Mouse (Mus musculus) left cerebral cortex, adult 8-10 months (tissue): ENCODE measurements around the gene Nkain1. TPM values are rescaled to one million over a fixed set of nuclear protein-coding genes. Genes with fewer than 3 reads are reported as not detected.

ENCODE experiments used
- total RNA-seq, 4 experiments: library from RNA; stranded (reverse); gene quantifications; 2 replicates each; pipeline ENCODE4 v1.2.4; 2022

The Nkain1 gene
- total RNA-seq, 4 experiments from 2014 or later: 37.8 to 40.9 (median 39.0) TPM

Other genes with a start within 250 kb of the Nkain1 start
- gene Zcchc17, start 214.2 kb downstream of the Nkain1 start, total RNA-seq: 10 to 100 TPM; 57.2 to 61.5 (median 60.9) TPM
- gene Snrnp40, start 214.0 kb downstream of the Nkain1 start, total RNA-seq: 10 to 100 TPM; 23.6 to 28.2 (median 27.6) TPM
- gene Pum1, start 89.1 kb upstream of the Nkain1 start, total RNA-seq: 100 to 1,000 TPM; 101 to 116 (median 106) TPM
- 100 to 1,000 TPM; 137 to 168 (median 159) TPM for gene Sdc3, start 218.4 kb upstream of the Nkain1 start, total RNA-seq